ENCODE assay signal across 8 mouse cellular contexts in genomic region chr14:67135221-67136140, GRCm38 (mm10).
DNase-seq lines count a peak whose midpoint lies in the region; ATAC-seq and TF ChIP-seq lines count a peak whose summit lies in the region.

No protein-coding gene starts in this region.

- no peak overlapping the region for H3K4me2 ChIP-seq in neural tube, embryonic 11.5 days (ENCODE audit: low read depth)

- H3K9me3 ChIP-seq in limb, embryonic 10.5 days (replicated peaks): no peaks in the 10 kb centered on the region
- no peaks in the 10 kb centered on the region for H3K9me3 ChIP-seq in neural tube, embryonic 11.5 days (ENCODE audit: control insufficient read depth, low read length)

- H3K27ac ChIP-seq in heart, adult 2 months: peak overlapping the region; percentile 67
- H3K27ac ChIP-seq in limb, embryonic 10.5 days: peak overlapping the region; percentile 62
- no peak overlapping the region for H3K27ac ChIP-seq in neural tube, embryonic 11.5 days (ENCODE audit: low read depth, low read length)

- no peak; the same call in 1 of the 2 replicates for ATAC-seq in neural tube, embryonic 11.5 days (ENCODE audit: insufficient read depth, low FRiP score, low TSS enrichment)

- peak; percentile 51 for DNase-seq in adrenal gland, adult 2 months
- peak; percentile 66 for DNase-seq in embryo, embryonic 11 days
- DNase-seq in heart, adult 2 months: peak; percentile 65 to 69
- DNase-seq in kidney, adult 11 months: peak; percentile 68
- DNase-seq in limb, embryonic 10.5 days (ENCODE audit: low spot score): no peak
- peak; percentile 33 for DNase-seq in neural tube, embryonic 11.5 days (ENCODE audit: low spot score)
- DNase-seq in thymus, postnatal 36 days: no peak
- no peak for DNase-seq in thymus, postnatal 4 days

- TF ChIP-seq POLR2A in heart, adult 2 months (IDR thresholded peaks at IDR 0.05; ENCODE audit: insufficient read depth, low read depth, low read length): no peak

- no peaks in the 10 kb centered on the region; the same call in 1 of the 2 replicates for H3K36me3 ChIP-seq in heart, adult 2 months (ENCODE audit: control insufficient read depth, insufficient read depth, low read length)
- no peaks in the 10 kb centered on the region for H3K36me3 ChIP-seq in limb, embryonic 10.5 days
- H3K36me3 ChIP-seq in neural tube, embryonic 11.5 days (ENCODE audit: control insufficient read depth, insufficient read depth, low read length): no peaks in the 10 kb centered on the region

- peak overlapping the region; percentile 23 for H3K9ac ChIP-seq in heart, adult 2 months (ENCODE audit: low read depth, low read length)
- H3K9ac ChIP-seq in neural tube, embryonic 11.5 days (ENCODE audit: low read length): no peak overlapping the region

- H3K79me2 ChIP-seq in heart, adult 2 months (replicated peaks; ENCODE audit: control insufficient read depth, insufficient read depth, low read length): no peaks in the 10 kb centered on the region

- WGBS in heart, adult 2 months: 5% methylated on average over 18 of the region's 18 CpGs
- WGBS in limb, embryonic 10.5 days: 54% methylated on average over 18 of the region's 18 CpGs
- WGBS in neural tube, embryonic 11.5 days: 46% methylated on average over 18 of the region's 18 CpGs

- peak overlapping the region; percentile 7; the same call in 1 of the 2 replicates for H3K4me3 ChIP-seq in heart, adult 2 months
- no peak overlapping the region for H3K4me3 ChIP-seq in limb, embryonic 10.5 days
- H3K4me3 ChIP-seq in neural tube, embryonic 11.5 days (ENCODE audit: low read depth, low read length): no peak overlapping the region

- H3K27me3 ChIP-seq in heart, adult 2 months (ENCODE audit: control insufficient read depth, insufficient read depth, low read length): no peaks in the 10 kb centered on the region
- H3K27me3 ChIP-seq in limb, embryonic 10.5 days (ENCODE audit: low read depth, poor library complexity, severe bottlenecking): no peaks in the 10 kb centered on the region
- H3K27me3 ChIP-seq in neural tube, embryonic 11.5 days (ENCODE audit: control insufficient read depth, insufficient read depth, low read length): no peaks in the 10 kb centered on the region

- TF ChIP-seq CTCF in heart, adult 2 months (IDR thresholded peaks at IDR 0.05): peak; percentile 50

- H3K4me1 ChIP-seq in heart, adult 2 months (ENCODE audit: control insufficient read depth, insufficient read depth, low read length): peaks cover 12% of the 10 kb centered on the region
- H3K4me1 ChIP-seq in limb, embryonic 10.5 days: peaks cover 18% of the 10 kb centered on the region
- peaks cover 5% of the 10 kb centered on the region; the same call in 1 of the 2 replicates for H3K4me1 ChIP-seq in neural tube, embryonic 11.5 days (ENCODE audit: control insufficient read depth, insufficient read depth, low read length)

- 0 out of 2 replicates have a peak, but pooled peaks have one; percentile 12 for TF ChIP-seq EP300 in heart, adult 2 months (IDR thresholded peaks at IDR 0.05; ENCODE audit: insufficient read depth, low read depth, low read length)

- intact Hi-C loops in heart, adult 2 months (cut with DNase I): loop anchor here (5.0 kb wide), 1 partner anchor 88 kb away; no protein-coding TSS in a partner anchor

Comparison
In these comparisons a context has a peak if more than half of its experiments do, and no peak if none do; other contexts are left out.
1. DNase-seq: peak in adrenal gland, adult 2 months (single experiment), embryo, embryonic 11 days (single experiment), heart, adult 2 months (2 of 2), kidney, adult 11 months (single experiment) and neural tube, embryonic 11.5 days (single experiment); none in limb, embryonic 10.5 days (single experiment), thymus, postnatal 36 days (0 of 2) and thymus, postnatal 4 days (single experiment).